Mouse (Mus musculus) kidney, adult 9 months (tissue): ENCODE data around the gene Nras.

ENCODE experiments used
- DNase-seq: peaks from one replicate; pipeline ENCODE4 v3.0.0; 2022

Nras gene

GRCm38 (mm10) chr3:103058207-103059157, at the start of gene Nras:
Gene Nras, plus strand, starts transcription at chr3:103058285.
- peak; percentile 94 for DNase-seq

- DNase-seq: no peak
Observed at GRCm38 (mm10) chr3:103017350-103017749, 40.7 kb upstream of the Nras start.

DNA sequence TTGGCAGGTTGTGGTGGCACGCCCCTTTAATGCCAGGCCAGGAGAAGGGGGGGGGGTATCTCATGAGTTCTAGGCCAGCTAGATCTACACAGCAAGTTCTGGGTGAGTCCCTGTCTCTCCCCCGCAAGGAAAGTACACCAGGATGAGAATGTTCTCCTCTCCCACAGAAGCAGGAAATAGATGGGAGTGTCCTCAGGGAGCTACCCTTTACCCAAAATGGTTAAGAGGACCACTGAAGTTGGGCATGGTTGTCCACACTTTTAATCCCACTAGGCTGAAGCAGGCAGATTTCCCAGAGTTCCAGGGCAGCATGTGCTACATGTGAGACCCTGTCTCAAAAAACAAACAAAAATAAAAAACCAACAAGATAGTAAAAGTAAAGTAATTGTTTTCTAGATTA, 38.6 kb upstream of the Nras start:
- DNase-seq: no peak

- DNase-seq: peak; percentile 98
Observed at GRCm38 (mm10) chr3:103020249-103020942, 37.7 kb upstream of the Nras start, which contains the start of gene Csde1. Gene Csde1, plus strand, starts transcription at chr3:103020426.

DNA sequence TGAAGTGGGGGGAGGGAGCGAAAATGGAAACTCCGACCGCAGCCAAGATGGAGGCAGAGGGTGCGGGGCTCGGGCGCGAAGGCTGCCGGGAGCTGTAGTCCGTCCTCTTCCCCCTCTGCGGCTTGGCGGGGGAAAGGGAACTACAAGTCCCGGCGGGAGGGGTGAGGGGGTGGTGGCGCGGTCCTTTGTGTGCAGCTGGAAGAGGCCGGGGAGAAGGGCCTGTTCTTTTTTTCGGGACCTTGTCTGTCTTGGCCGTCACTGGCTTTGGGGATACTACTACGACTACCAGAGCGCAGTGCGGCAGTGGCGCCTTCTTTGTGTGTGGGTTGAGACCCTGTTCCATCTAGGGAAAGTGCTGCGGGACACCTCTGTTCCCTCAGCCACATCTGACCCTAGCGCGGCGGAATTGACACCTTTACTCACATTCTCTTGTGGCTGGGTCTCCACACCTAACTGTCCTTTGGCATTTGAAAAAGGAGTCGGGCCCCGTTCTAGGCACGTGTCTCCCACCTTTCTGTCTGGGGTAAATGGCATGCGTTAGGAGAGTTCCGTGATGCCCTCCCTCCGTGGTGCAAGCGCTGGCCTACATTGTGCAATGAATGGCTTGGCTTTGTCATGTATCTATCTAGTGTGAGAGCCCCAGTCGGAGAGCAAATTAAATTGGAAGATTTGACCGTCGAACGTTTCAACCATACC, 37.0 kb upstream of the Nras start:
- peak; percentile 88 for DNase-seq

- DNase-seq: no peak
Observed at GRCm38 (mm10) chr3:103026174-103026573, 31.9 kb upstream of the Nras start.

DNA sequence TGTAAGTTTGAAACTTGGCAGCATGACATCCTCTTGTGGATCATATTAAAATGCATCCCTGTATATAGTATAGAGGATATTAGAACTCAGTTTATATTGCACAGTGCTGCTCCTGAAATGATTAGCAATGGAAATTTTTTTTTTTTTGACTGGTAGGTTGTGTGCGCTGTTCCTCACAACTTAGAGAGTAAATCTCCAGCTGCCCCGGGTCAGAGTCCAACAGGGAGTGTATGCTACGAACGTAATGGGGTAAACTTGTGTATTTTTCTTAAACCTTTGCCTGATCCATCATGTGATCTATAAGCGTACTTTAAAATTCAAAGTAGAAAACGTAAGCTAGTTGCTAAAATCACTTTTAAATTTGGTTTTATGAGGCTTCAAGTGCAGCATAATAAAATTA, 17.8 kb upstream of the Nras start:
- DNase-seq: no peak

DNA sequence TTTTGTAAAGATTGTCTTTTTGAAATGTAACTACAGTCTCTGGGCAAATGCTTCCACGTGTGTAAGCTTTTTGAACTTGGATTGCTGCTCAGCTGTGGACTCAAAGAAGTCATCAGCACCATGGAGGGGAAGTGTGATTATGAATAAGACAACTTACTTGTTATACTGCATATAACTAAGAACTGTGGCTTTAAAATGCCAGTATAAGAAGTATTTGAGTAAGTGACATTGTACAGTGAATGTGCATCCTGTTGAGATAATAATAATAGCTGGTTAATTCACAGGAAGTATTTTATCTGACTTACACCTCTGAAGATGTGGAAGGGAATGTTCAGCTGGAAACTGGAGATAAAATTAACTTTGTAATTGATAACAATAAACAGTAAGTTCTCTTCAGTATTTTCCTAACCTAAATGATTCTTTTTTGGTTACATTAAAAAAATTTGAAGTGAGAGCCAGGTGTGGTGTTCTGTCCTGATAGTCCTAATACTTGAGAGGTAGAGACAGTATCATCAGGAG, 17.2 kb upstream of the Nras start:
- DNase-seq: no peak

GRCm38 (mm10) chr3:103056016-103056595, 2.0 kb upstream of the Nras start:
- DNase-seq: no peak

GRCm38 (mm10) chr3:103057752-103058151, 333 bp upstream of the Nras start:
- no peak for DNase-seq

- DNase-seq: no peak
Observed at GRCm38 (mm10) chr3:103066927-103067326, 8.8 kb downstream of the Nras start.

DNA sequence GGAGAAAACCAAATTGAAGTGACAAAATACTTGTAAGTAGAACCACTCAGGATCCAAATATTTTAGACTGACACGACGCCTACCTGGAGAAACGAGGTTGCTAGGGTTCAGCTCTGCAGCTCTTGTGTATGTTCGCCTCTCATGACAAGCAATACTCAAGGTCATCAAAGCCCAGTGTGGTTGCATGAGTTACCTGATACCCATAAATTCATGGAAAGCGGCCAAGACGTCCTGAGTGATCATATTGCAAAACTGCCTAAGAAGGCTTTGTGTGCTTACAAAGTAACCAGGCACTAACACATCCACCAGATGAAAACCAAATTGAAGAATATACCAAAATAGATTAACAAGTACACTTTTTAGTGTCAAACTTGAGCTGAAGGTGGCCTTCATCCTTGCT, 10.9 kb downstream of the Nras start:
- DNase-seq: no peak

- no peak for DNase-seq
Observed at GRCm38 (mm10) chr3:103073771-103074170, 15.7 kb downstream of the Nras start, which contains the start of gene Ampd1. Gene Ampd1, plus strand, starts transcription at chr3:103074014.

GRCm38 (mm10) chr3:103075871-103076270, 17.8 kb downstream of the Nras start:
- no peak for DNase-seq

DNA sequence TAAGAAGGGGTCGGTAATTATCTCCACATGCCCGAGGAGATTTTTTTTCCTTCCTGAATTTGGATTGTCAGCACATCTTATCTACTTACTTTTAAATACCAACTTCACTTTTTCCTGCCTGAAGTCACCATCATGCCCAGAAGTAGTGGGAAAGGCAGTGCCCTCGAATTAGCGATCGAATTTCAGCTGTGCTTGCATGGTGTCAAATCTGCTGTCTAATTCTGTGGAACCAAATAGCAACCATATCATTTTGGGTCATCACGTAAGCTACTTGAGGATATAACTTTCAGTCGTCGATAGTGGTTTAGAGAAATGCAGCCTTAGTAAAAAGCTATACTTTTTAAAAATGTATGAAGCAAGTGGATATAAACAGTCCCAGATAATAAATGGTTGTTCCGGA, 18.4 kb downstream of the Nras start:
- no peak for DNase-seq

DNA sequence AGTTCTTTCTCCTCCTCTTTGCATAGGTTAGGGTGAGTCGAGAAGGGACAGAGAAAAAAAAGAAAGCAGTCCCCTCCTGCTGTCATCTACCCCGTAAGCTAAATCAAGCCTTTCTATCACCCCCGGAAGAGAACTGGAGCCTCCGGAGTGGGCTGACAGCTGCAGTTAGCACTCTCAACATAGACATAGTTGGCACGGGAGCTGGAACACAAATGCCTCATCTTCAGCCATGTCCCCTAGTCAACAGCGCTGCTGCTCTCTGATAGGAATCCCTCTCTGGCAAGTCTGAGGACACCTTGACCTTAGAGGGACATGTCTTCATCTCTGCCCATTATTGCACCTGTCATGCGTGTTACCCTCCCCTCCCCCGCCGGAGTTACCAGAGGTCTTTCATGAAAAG, 21.2 kb downstream of the Nras start:
- no peak for DNase-seq

- no peak for DNase-seq
Observed at GRCm38 (mm10) chr3:103081051-103081450, 23.0 kb downstream of the Nras start.

DNA sequence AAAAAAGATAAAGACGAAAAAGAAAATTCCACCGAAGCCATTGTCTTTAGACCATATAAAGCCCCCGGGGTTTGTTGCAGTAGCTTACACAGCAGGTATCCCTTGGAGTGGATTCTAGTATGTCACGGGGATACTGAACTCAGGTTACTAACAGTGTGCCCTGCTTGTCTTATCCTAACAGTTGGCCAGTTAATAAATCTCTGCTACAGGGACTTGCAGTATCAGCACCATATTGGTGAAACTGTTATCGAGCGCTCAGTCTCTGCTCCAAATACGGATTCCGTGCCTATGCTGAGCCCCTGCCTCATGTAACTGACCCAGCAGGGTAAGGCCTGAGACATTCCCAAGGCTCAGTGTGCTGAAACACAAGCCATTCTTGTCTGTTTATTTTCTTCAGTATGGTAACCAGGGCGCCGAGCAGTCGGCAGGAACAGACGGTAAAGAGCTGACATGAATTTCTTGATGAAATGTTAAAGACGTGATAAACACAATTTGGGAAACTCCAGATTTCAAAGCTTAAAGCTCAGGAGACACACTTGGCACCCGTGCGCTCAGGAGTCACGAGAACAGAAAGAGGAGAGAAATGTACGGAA, 23.9 kb downstream of the Nras start:
- no peak for DNase-seq

GRCm38 (mm10) chr3:103082761-103083160, 24.7 kb downstream of the Nras start:
- no peak for DNase-seq

DNA sequence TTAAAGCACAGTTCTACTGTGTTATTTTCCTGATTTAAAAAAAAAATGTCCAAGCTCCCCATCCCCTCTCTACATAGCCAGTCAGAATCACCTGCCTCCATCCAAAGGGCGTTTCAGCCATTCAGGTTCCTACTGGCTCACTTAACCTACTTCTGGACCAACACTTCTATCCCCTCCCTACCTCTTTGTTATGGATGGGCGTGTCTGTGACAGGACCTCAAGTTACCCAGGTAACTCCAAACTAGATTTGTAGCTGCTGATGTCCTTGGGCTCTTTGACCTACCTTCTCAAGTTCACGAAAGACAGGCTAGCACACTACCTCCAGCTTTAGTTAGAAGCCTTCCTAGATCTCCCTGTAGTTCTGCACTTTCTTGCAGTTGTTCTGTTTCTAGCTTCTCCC, 27.9 kb downstream of the Nras start:
- no peak for DNase-seq

GRCm38 (mm10) chr3:103091753-103092152, 33.7 kb downstream of the Nras start:
- no peak for DNase-seq

DNA sequence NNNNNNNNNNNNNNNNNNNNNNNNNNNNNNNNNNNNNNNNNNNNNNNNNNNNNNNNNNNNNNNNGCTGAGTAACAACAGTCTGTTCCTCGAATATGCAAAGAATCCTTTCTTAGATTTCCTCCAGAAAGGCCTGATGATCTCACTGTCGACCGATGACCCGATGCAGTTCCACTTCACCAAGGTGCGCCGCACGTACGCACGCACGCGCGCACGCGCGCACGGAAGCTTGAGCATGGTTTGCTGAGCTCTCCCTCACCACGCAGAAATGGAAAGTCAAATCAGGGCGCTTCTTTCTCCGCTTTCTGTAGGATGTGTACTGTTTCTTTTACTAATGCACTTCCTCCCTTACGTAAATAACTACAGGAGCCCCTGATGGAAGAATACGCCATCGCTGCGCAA, 40.6 kb downstream of the Nras start:
- DNase-seq: no peak
